Mouse (Mus musculus) bone marrow macrophage, adult 2 months (primary cell): ENCODE results near the gene Vsx2. TPM values are rescaled to one million over a fixed set of nuclear protein-coding genes. Genes with fewer than 3 reads are reported as not detected.
A peak's percentile ranks its signal among the peaks of the same experiment; 100 is the strongest.

Experiments used
- H3K27ac ChIP-seq: 2 replicates; pipeline ENCODE4 v1.5.1; 2012; ENCODE audit warnings: low read depth, low read length; ENCODE audit not compliant: insufficient read depth
- H3K4me1 ChIP-seq: 2 replicates; pipeline ENCODE4 v1.6.1; 2012; ENCODE audit warnings: low read length; ENCODE audit not compliant: control insufficient read depth, insufficient read depth
- H3K4me3 ChIP-seq: 2 replicates; pipeline ENCODE4 v1.5.1; 2012; ENCODE audit warnings: mild to moderate bottlenecking, low read length, moderate library complexity; ENCODE audit not compliant: insufficient read depth
- CTCF ChIP-seq: IDR thresholded peaks from 2 replicates; pipeline ENCODE4 v1.5.1; 2012; ENCODE audit warnings: low read depth, mild to moderate bottlenecking, low read length, moderate library complexity
- POLR2A ChIP-seq: IDR thresholded peaks from 2 replicates; pipeline ENCODE4 v1.6.1; 2012; ENCODE audit warnings: mild to moderate bottlenecking, low read depth, low read length, borderline replicate concordance
- polyA plus RNA-seq: library from polyadenylated mRNA; stranded (reverse); fragments of >200 nt; gene quantifications from 2 replicates; pipeline ENCODE4 v1.2.4, GENCODE M21; 2012; ENCODE audit not compliant: missing spikeins, insufficient read depth, insufficient read length

The Vsx2 gene
- polyA plus RNA-seq, 1 experiment = not detected

- no peak overlapping the region for H3K27ac ChIP-seq
- 0 out of 2 replicates have a peak overlapping the region, but pooled peaks have one; percentile 12 for H3K4me3 ChIP-seq
- H3K4me1 ChIP-seq = peaks cover 3% of the 10 kb centered on the region; the same call in 1 of the 2 replicates
- TF ChIP-seq POLR2A (no peak), CTCF (no peak)
Observed at GRCm38 (mm10) chr12:84571466-84572340, 2.1 kb downstream of the Vsx2 start.

- Histone ChIP-seq H3K4me1 (peaks cover 2% of the 10 kb centered on the region; the same call in 1 of the 2 replicates), H3K27ac (no peak overlapping the region), H3K4me3 (no peak overlapping the region)
- TF ChIP-seq POLR2A = no peak
- no peak for TF ChIP-seq CTCF
Observed at GRCm38 (mm10) chr12:84572341-84572720, 2.8 kb downstream of the Vsx2 start.

- no peak for TF ChIP-seq CTCF
- no peak for TF ChIP-seq POLR2A
- no peaks in the 10 kb centered on the region for H3K4me1 ChIP-seq
- no peak overlapping the region for H3K4me3 ChIP-seq
- H3K27ac ChIP-seq = no peak overlapping the region
Observed at GRCm38 (mm10) chr12:84573094-84573493, 3.5 kb downstream of the Vsx2 start.

- Histone ChIP-seq H3K27ac (no peak overlapping the region), H3K4me1 (no peaks in the 10 kb centered on the region), H3K4me3 (no peak overlapping the region)
- TF ChIP-seq CTCF (no peak), POLR2A (no peak)
Observed at GRCm38 (mm10) chr12:84577768-84578439, 8.3 kb downstream of the Vsx2 start.

GRCm38 (mm10) chr12:84578440-84578770 is 8.8 kb downstream of the Vsx2 start:
- TF ChIP-seq POLR2A (no peak), CTCF (no peak)
- H3K4me3 ChIP-seq = no peak overlapping the region
- H3K27ac ChIP-seq = no peak overlapping the region
- H3K4me1 ChIP-seq = no peaks in the 10 kb centered on the region

GRCm38 (mm10) chr12:84581285-84581684 is 11.7 kb downstream of the Vsx2 start:
- TF ChIP-seq CTCF (no peak), POLR2A (no peak)
- Histone ChIP-seq H3K4me1 (no peaks in the 10 kb centered on the region), H3K27ac (no peak overlapping the region), H3K4me3 (no peak overlapping the region)

GRCm38 (mm10) chr12:84589825-84590761 is 20.5 kb downstream of the Vsx2 start:
- H3K4me3 ChIP-seq = peak overlapping the region; percentile 60
- TF ChIP-seq CTCF = peak; percentile 99
- no peak for TF ChIP-seq POLR2A
- H3K4me1 ChIP-seq = no peaks in the 10 kb centered on the region
- no peak overlapping the region for H3K27ac ChIP-seq

DNA sequence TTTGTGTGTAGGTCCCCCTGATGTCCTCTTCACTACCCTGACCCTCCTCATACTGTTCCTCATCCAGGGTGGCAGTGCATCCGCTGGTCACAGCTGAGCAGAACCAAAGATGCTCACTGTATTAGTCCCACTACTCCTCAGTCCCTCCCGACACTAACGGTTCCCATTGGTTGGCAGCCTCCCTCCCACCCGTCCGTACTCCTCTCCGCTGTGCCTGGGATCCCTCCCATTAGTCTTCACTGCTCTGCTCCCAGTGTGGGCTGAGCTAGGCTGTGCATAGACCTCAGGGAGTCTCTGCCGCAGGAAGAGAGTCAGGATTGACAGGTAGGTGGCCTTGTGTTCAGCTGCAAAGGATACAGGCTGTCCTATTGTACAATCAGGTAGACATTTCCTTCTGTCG is 28.8 kb downstream of the Vsx2 start:
- Histone ChIP-seq H3K27ac (no peak overlapping the region), H3K4me3 (no peak overlapping the region), H3K4me1 (no peaks in the 10 kb centered on the region)
- no peak for TF ChIP-seq POLR2A
- no peak for TF ChIP-seq CTCF

- TF ChIP-seq POLR2A (no peak), CTCF (no peak)
- H3K27ac ChIP-seq = no peak overlapping the region
Observed at GRCm38 (mm10) chr12:84604001-84604400, 34.4 kb downstream of the Vsx2 start.

More at GRCm38 (mm10) chr12:84604001-84604400, 34.4 kb downstream of the Vsx2 start:
- H3K4me1 ChIP-seq = no peaks in the 10 kb centered on the region
- no peak overlapping the region for H3K4me3 ChIP-seq
